Mouse (Mus musculus): ENCODE results near the gene Rps24. TPM values are rescaled to one million over a fixed set of nuclear protein-coding genes. Genes with fewer than 3 reads are reported as not detected.

Rps24 gene
- polyA plus RNA-seq, 1 experiment: 2,340 TPM

DNA sequence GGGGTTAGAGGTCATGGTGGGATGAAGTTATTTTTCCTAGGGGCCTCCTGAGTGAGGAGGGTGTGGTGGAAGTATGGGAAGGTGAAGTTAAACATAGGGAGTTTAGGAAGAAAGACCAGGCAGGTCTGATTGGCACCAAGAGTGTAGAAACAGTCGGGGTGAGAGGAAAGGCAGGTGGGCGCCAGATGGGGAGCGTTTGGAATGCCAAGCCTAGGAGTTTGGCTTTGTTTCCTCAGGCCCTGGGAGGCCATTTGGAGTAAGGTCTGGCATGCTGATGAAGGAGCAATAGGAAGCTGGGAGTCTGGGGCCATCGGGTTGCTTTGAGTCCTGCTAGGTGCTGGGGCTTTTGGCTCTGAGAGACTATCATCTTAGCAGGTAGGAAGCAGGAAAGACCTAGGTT, 56.0 kb downstream of the Rps24 start:
- H3ac ChIP-seq (ENCODE audit: control insufficient read depth, insufficient read length): no peak overlapping the region
- H3K4me2 ChIP-seq (ENCODE audit: low read depth): no peak overlapping the region
- no peaks in the 10 kb centered on the region for H3K79me2 ChIP-seq (ENCODE audit: control insufficient read depth, insufficient read depth)
- H3K4me3 ChIP-seq: no peak overlapping the region
- H3K27me3 ChIP-seq (ENCODE audit: control insufficient read depth, insufficient read depth, insufficient read length): peaks cover 4% of the 10 kb centered on the region
- TF ChIP-seq E2F4 (IDR thresholded peaks at IDR 0.05; ENCODE audit: insufficient read depth): no peak
- no peak for TF ChIP-seq MAX (IDR thresholded peaks at IDR 0.05; ENCODE audit: low read depth)
- no peak for TF ChIP-seq POLR2A (IDR thresholded peaks at IDR 0.05; ENCODE audit: insufficient read length, low read depth)
- no peak for TF ChIP-seq MYOG (IDR thresholded peaks at IDR 0.05; ENCODE audit: control insufficient read depth in 1 of 3, insufficient read depth in 1 of 3, insufficient read length in 2 of 3, low read depth in 2 of 3)
- TF ChIP-seq TCF3 (IDR thresholded peaks at IDR 0.05; ENCODE audit: insufficient read length, low read depth): no peak
- no peak for TF ChIP-seq SRF (IDR thresholded peaks at IDR 0.05; ENCODE audit: control insufficient read depth, insufficient read length, low read depth)
- no peak for TF ChIP-seq USF1 (IDR thresholded peaks at IDR 0.05; ENCODE audit: low read depth)
- TF ChIP-seq MYOD1 (IDR thresholded peaks at IDR 0.05; ENCODE audit: control insufficient read depth in 1 of 3, insufficient read length in 2 of 3, low read depth in 2 of 3): no peak
- no peak for TF ChIP-seq REST (IDR thresholded peaks at IDR 0.05; ENCODE audit: insufficient read depth, insufficient read length)
- TF ChIP-seq POLR2AphosphoS2 (IDR thresholded peaks at IDR 0.05; ENCODE audit: insufficient read length, low read depth): no peak
- no peak for TF ChIP-seq CEBPB (IDR thresholded peaks at IDR 0.05; ENCODE audit: insufficient read depth, poor library complexity, severe bottlenecking)
- no peak for TF ChIP-seq TCF12 (IDR thresholded peaks at IDR 0.05; ENCODE audit: insufficient read depth, poor library complexity, severe bottlenecking)
- H3K36me3 ChIP-seq (ENCODE audit: control insufficient read depth, insufficient read depth): no peaks in the 10 kb centered on the region

DNA sequence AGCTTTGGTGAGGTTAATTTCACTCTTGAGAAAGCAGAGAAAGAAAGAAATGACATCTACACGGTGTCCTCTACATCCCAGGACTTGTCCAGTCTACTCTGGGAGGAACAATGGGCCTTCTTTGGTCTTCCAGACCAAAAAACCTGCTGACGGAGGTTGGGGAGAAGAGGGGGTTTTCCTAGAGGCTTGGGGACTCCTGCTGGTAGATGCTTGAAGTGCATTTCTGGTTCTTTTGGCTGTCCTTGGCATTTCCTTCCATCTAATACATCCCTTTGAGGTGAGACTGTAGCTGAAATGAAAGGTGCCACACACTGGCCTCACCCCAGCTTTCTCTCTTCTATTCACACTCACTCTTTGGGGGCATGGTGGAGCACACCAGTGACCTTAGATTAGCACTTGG, 57.1 kb downstream of the Rps24 start:
- H3K79me2 ChIP-seq (ENCODE audit: control insufficient read depth, insufficient read depth): no peaks in the 10 kb centered on the region
- H3K27me3 ChIP-seq (ENCODE audit: control insufficient read depth, insufficient read depth, insufficient read length): peaks cover 4% of the 10 kb centered on the region
- TF ChIP-seq SRF (IDR thresholded peaks at IDR 0.05; ENCODE audit: control insufficient read depth, insufficient read length, low read depth) (no peak), CEBPB (IDR thresholded peaks at IDR 0.05; ENCODE audit: insufficient read depth, poor library complexity, severe bottlenecking) (no peak), MYOD1 (IDR thresholded peaks at IDR 0.05; ENCODE audit: control insufficient read depth in 1 of 3, insufficient read length in 2 of 3, low read depth in 2 of 3) (no peak), POLR2A (IDR thresholded peaks at IDR 0.05; ENCODE audit: insufficient read length, low read depth) (no peak), TCF3 (IDR thresholded peaks at IDR 0.05; ENCODE audit: insufficient read length, low read depth) (no peak), POLR2AphosphoS2 (IDR thresholded peaks at IDR 0.05; ENCODE audit: insufficient read length, low read depth) (no peak), REST (IDR thresholded peaks at IDR 0.05; ENCODE audit: insufficient read depth, insufficient read length) (no peak), TCF12 (IDR thresholded peaks at IDR 0.05; ENCODE audit: insufficient read depth, poor library complexity, severe bottlenecking) (no peak), MAX (IDR thresholded peaks at IDR 0.05; ENCODE audit: low read depth) (no peak), MYOG (IDR thresholded peaks at IDR 0.05; ENCODE audit: control insufficient read depth in 1 of 3, insufficient read depth in 1 of 3, insufficient read length in 2 of 3, low read depth in 2 of 3) (no peak), E2F4 (IDR thresholded peaks at IDR 0.05; ENCODE audit: insufficient read depth) (no peak), USF1 (IDR thresholded peaks at IDR 0.05; ENCODE audit: low read depth) (no peak)
- H3K4me2 ChIP-seq (ENCODE audit: low read depth): no peak overlapping the region
- H3K36me3 ChIP-seq (ENCODE audit: control insufficient read depth, insufficient read depth): no peaks in the 10 kb centered on the region
- H3K4me3 ChIP-seq: no peak overlapping the region
- H3ac ChIP-seq (ENCODE audit: control insufficient read depth, insufficient read length): no peak overlapping the region

Other genes starting within 250 kb of the Rps24 start
- 16.5 TPM for gene Dlg5, start 241.2 kb upstream of the Rps24 start, polyA plus RNA-seq (2012; fragmentation: generic; extraction: Trizol)
- gene E330034G19Rik, start 193.9 kb upstream of the Rps24 start, polyA plus RNA-seq (2012; fragmentation: generic; extraction: Trizol): not detected
- gene Polr3a, start 67 bp upstream of the Rps24 start, polyA plus RNA-seq (2012; fragmentation: generic; extraction: Trizol): 11.5 TPM

All from myocyte (in vitro differentiated cells).